Mouse (Mus musculus) olfactory bulb, adult 2 months (tissue): ENCODE data around the gene Fam69a.

ENCODE experiments used
- CTCF ChIP-seq: fragments of 200-500 bp; IDR thresholded peaks from 2 replicates; pipeline ENCODE4 v1.5.1; 2012; ENCODE audit warnings: low read depth, mild to moderate bottlenecking, low read length, moderate library complexity; ENCODE audit not compliant: insufficient read depth
- POLR2A ChIP-seq: fragments of 200-500 bp; IDR thresholded peaks from 2 replicates; pipeline ENCODE4 v1.6.1; 2012; ENCODE audit warnings: mild to moderate bottlenecking, low read depth, low read length, moderate library complexity; ENCODE audit not compliant: insufficient read depth

DNA sequence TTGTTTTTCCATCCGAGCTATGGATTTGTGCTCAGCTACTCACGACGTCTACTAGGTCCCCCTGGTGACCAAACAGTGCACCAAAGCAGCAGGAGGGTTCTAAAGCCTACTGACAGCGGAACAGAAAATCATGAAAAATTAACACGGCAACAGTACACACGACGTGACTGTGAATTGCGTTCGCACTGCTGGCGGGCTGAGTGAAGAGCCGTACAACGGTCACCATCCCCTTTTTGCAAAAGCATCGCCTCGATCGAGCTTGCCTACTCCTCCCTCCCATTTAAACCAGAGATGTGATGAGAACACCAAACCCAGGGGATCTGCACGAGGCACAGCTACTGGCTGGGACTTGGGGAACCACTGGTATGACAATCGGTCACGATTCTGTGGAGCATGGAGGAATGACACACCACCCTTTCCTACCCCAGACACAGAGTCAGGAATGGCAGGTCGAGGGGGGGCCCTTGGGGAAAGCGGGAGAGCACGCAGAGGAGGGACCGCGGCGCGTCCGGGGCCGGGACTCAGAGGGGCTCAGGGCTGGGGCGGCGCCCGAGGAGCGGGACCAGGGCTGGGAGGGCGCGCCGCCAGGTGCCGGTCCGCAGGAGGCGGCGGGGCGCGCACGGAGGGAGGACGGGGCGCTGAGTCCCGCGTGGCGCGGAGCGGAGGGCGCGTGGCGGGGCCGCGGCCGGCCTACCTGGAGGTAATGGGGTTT lies 474 bp downstream of the Fam69a start:
- TF ChIP-seq POLR2A (0 out of 2 replicates have a peak, but pooled peaks have one; percentile 3), CTCF (peak; percentile 36; the same call in 1 of the 2 replicates)
